Mouse (Mus musculus): ENCODE data around the gene Mtch1. TPM values are rescaled to one million over a fixed set of nuclear protein-coding genes. Genes with fewer than 3 reads are reported as not detected.
"Not testable (repeated sequence)": the region's sequence is repeated elsewhere in the genome, so short reads cannot be mapped to it uniquely, and the experiment has no call there.

Mtch1 gene
- total RNA-seq, 2 experiments from 2014 or later: 54.9 to 89.2 TPM

- no peak for ATAC-seq (replicated peaks; ENCODE audit: poor library complexity)
Observed at GRCm38 (mm10) chr17:29363109-29363508, 15.4 kb upstream of the Mtch1 start.

- ATAC-seq (replicated peaks; ENCODE audit: poor library complexity): peak; percentile 70
Observed at GRCm38 (mm10) chr17:29361982-29362691, 14.4 kb upstream of the Mtch1 start.

DNA sequence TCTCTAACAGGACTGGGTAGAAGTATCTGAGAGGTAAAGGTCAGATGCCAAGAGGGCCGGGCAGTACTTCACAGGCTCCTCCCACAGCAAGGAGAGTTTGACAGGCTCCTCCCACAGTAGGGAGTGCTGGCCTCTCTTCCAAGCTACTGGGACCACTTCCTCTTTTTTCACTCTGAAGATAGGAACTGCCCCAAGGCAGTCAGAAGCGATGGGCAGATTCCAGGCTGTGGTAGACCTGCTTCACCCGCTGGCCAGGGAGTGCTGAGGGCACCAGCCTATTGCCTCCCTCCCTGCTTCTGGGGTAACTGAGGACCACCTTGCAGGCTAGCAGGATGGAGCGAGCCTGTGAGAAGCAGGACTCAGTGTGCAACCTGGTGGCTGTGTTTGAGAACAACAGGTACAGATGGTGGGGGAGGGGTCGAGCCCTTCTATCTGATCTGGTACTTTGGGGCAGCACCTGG is 13.1 kb upstream of the Mtch1 start, which contains the start of gene Fgd2:
TSS of gene Fgd2 (plus strand) at position 154 of the 461 bp plus-strand sequence.
- ATAC-seq (replicated peaks; ENCODE audit: poor library complexity): peak; percentile 78

- no peak for ATAC-seq (replicated peaks; ENCODE audit: poor library complexity)
Observed at GRCm38 (mm10) chr17:29358928-29359327, 11.2 kb upstream of the Mtch1 start.

DNA sequence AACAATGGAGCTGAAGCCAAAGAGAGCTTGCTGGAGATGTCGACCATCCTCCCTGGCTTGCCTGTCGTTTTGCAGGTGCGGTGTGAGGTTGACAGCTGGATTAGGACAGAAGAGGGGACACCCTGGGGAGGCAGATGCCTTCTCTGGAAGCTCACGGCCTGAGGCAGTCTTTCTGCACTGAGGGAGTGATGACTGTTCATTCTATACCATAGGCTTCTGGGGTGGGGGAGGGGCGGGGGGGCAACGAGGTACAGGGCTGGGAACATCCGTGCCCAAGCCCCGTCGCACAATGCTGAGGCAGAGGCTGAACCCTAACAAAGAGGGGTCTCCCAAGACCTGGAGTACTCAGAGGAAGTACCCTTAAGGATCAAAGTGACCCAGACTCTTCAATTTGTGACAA is 9.1 kb upstream of the Mtch1 start:
- no peak for ATAC-seq (replicated peaks; ENCODE audit: poor library complexity)

DNA sequence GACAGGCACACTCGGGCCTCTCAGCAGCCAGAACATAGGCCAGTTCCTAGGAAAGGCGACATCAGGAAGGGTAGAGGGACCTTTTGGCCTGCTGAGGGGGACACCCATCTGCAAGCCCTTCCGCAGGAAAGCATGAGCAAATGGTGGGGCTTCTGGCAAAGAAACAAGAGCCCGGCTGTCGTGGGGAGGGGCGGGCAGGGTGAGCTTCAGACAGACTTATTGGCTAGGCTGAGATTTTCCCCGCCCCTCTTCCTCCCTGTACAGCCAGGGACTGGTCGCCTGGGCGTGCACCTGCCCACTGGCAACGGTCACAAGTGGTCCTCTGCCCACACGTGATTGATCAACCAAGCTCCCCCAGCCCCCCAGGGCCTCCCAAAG is 8.7 kb upstream of the Mtch1 start:
- ATAC-seq (replicated peaks; ENCODE audit: poor library complexity): no peak

DNA sequence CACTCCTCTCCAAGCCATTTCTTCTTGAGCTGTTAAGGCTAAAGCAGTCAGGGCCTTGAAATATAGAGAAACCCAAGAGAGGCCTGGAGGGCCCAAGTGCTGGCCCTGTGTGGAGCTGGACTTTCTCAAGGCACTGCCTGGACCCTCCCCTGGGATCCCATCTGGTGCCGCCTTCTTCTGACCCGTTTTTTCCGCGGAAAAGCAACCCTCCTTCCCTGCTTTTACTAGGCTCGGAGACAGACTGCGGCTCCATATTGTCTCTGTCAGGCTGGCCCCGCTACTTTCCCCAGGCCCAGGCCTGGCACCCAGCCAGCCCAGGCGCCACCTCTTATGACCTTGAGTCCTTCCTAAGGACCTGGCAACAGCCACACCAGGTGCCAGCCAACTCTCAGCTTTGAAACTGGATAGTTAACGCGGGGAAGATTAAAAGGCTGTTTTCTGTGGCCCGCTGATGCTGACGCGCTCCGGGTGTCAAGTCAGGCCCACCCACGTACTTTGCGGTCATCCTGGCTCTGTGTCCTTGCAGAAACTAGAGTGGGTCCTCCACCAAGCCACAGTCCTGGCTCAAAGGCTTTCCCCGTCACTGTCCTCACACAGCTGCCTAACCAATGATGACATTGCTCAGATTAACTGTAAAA is 8.2 kb upstream of the Mtch1 start:
- ATAC-seq (replicated peaks; ENCODE audit: poor library complexity): no peak

DNA sequence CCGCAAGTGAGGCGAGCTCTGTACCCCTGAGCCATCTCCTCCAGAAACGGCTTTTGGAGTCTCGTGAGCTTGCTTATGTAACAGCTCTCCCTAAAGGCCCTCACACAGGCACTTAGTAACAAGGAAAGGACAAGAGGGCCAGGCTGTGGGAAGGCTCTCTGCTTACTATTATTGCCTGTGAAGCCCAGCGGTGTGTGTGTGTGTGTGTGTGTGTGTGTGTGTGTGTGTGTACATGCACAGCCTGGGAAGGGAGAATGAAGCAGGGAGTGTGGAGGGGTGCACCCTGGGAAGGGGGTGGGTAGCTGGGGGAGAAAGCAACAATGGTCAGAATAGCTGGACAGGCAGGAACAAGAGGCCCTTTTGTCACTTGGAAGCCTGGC is 7.7 kb upstream of the Mtch1 start:
- ATAC-seq (replicated peaks; ENCODE audit: poor library complexity): no peak

GRCm38 (mm10) chr17:29351056-29351455 is 3.3 kb upstream of the Mtch1 start:
- not testable (repeated sequence) for ATAC-seq (replicated peaks; ENCODE audit: poor library complexity)

- no peak for ATAC-seq (replicated peaks; ENCODE audit: poor library complexity)
Observed at GRCm38 (mm10) chr17:29348996-29349395, 1.3 kb upstream of the Mtch1 start.

- ATAC-seq (replicated peaks; ENCODE audit: poor library complexity): peak; percentile 6; the same call in 1 of the 2 replicates
Observed at GRCm38 (mm10) chr17:29347126-29347644, 549 bp downstream of the Mtch1 start.

DNA sequence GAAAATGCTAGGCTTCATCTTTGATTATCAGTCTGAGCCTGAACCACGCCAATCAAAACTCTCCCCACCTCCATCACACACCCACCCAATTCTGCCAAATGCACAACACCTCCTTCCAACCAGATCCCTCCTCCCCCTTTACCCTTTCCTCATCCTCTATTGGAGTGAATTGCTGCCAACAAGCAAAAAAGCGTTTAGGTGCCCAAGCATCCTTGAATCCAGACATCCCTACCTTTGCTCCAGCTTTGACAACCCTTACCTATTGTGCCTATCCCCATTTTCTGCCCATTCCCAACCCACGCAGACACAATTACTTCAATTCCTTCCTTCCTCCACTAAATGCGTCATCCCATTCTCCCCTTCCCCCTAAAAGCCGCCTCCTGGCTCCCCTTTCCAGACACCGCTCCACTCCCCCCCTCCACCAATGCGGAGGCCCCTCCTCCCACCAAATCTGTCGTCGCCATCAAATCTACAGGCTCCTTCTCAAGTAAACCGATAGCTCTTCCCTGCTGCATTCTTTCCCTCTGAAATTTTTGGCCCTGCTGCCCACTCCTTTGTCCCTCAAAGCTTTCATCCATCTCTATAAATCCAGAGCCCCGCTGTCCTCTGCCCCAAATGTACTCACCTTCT is 1.1 kb downstream of the Mtch1 start:
- ATAC-seq (replicated peaks; ENCODE audit: poor library complexity): no peak

DNA sequence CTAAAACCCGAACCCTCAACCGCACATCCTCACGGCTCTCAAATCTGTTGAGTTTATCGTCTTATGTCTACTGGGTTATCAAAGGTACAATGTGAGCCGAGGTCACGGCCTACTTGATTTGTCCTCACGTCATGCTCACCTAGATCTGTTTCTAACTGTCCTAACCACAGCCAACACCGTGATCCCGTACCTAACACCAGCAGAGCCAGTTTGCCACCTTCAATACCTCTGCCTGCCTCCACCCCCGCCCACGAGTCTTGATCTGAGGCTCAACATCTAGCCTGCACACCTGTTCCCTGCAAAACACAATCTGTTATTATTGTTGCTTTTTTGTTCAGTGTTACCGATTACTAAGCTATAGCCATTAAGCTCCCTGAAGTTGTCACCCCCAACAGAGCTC is 2.5 kb downstream of the Mtch1 start:
- no peak for ATAC-seq (replicated peaks; ENCODE audit: poor library complexity)

DNA sequence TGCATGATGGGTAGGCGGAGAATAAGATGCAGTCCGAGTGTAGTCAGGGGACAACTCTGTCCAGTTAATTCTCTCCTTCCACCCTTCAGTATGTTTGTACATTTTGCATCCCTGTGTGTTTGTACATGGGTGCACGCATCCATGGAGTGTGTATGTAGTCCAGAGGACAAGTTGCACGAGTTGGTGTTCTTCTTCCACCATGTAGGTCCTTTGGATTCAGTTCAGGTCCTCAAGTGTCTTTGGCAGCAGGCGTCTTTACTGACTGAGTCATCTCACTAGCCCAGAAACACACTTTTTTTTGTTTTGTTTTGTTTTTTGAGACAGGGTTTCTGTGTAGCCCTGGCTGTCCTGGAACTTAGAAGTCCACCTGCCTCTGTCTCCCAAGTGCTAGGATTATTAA is 4.5 kb downstream of the Mtch1 start:
- ATAC-seq (replicated peaks; ENCODE audit: poor library complexity): no peak

- ATAC-seq (replicated peaks; ENCODE audit: poor library complexity): no peak
Observed at GRCm38 (mm10) chr17:29342010-29342910, 5.5 kb downstream of the Mtch1 start.

- peak; percentile 66 for ATAC-seq (replicated peaks; ENCODE audit: poor library complexity)
Observed at GRCm38 (mm10) chr17:29341591-29342003, 6.1 kb downstream of the Mtch1 start.

- no peak for ATAC-seq (replicated peaks; ENCODE audit: poor library complexity)
Observed at GRCm38 (mm10) chr17:29340406-29341261, 7.1 kb downstream of the Mtch1 start.

- no peak for ATAC-seq (replicated peaks; ENCODE audit: poor library complexity)
Observed at GRCm38 (mm10) chr17:29339170-29339768, 8.5 kb downstream of the Mtch1 start.

Data from megakaryocyte progenitor cell, adult 5-6 weeks (primary cell).